11 mouse cellular contexts compared by ENCODE assay signal in genomic region chr13:91616050-91616449, GRCm38 (mm10).
"Had no signal": no experiment of that assay in that cellular context is flagged by ENCODE, and none has a peak within 500 bp of the region (broad histone marks: within the 10 kb centered on the region; RNA-seq: fewer than 3 reads in every experiment).

No protein-coding gene starts in this region.

- H3K27ac ChIP-seq: left cerebral cortex, adult 2 months; limb, embryonic 10.5 days; liver, embryonic 15.5 days had no signal

- H3K4me3 ChIP-seq: left cerebral cortex, adult 2 months; limb, embryonic 10.5 days; liver, embryonic 15.5 days had no signal

- H3K27me3 ChIP-seq: liver, embryonic 15.5 days had no signal

- H3K4me2 ChIP-seq: liver, embryonic 11.5 days; liver, embryonic 15.5 days had no signal

- H3K36me3 ChIP-seq: liver, embryonic 15.5 days had no signal

- ATAC-seq: lung, postnatal 0 days; midbrain, embryonic 16.5 days had no signal

- H3K9ac ChIP-seq: liver, embryonic 15.5 days had no signal

- H3K4me1 ChIP-seq: limb, embryonic 10.5 days; liver, embryonic 15.5 days had no signal

- H3K9me3 ChIP-seq: limb, embryonic 10.5 days; liver, embryonic 15.5 days had no signal

- DNase-seq: kidney, postnatal 25 days; lung, adult 2 months; lung, postnatal 36 days; right cerebral cortex, postnatal 14 days; thymus, postnatal 36 days had no signal
